Mouse (Mus musculus): ENCODE results near the gene Rasgrp2. TPM values are rescaled to one million over a fixed set of nuclear protein-coding genes. Genes with fewer than 3 reads are reported as not detected.

Rasgrp2 gene
- 100 to 1,000 TPM; 128 to 133 TPM for polyA plus RNA-seq (2017; shearing (Covaris generic))

- peak; percentile 67 for ATAC-seq
These were observed at the start of gene Rasgrp2 for GRCm38 (mm10) chr19:6399285-6400095. Rasgrp2 (plus strand) TSS chr19:6399340.

GRCm38 (mm10) chr19:6351431-6352106, 47.6 kb upstream of the Rasgrp2 start:
- no peak for ATAC-seq

- no peak for ATAC-seq
These were observed 47.0 kb upstream of the Rasgrp2 start for GRCm38 (mm10) chr19:6352107-6352505.

GRCm38 (mm10) chr19:6354030-6354429, 45.1 kb upstream of the Rasgrp2 start:
- ATAC-seq, result no peak

GRCm38 (mm10) chr19:6361291-6361690, 37.8 kb upstream of the Rasgrp2 start:
- no peak for ATAC-seq

- ATAC-seq, result peak; percentile 74
These were observed 36.1 kb upstream of the Rasgrp2 start for GRCm38 (mm10) chr19:6363091-6363410.

- ATAC-seq, result peak; percentile 85
These were observed 35.5 kb upstream of the Rasgrp2 start, which contains the start of gene Sf1 for GRCm38 (mm10) chr19:6363411-6364240. Sf1 (plus strand) TSS chr19:6363690.

GRCm38 (mm10) chr19:6364317-6364725, 34.8 kb upstream of the Rasgrp2 start:
- no peak for ATAC-seq

GRCm38 (mm10) chr19:6364842-6365241, 34.3 kb upstream of the Rasgrp2 start:
- ATAC-seq, result no peak

- no peak for ATAC-seq
These were observed 29.0 kb upstream of the Rasgrp2 start for GRCm38 (mm10) chr19:6370175-6370574.

GRCm38 (mm10) chr19:6372433-6372832, 26.7 kb upstream of the Rasgrp2 start:
- ATAC-seq, result no peak

- peak; percentile 28 for ATAC-seq
These were observed 25.4 kb upstream of the Rasgrp2 start for GRCm38 (mm10) chr19:6373539-6374400.

- ATAC-seq, result no peak
These were observed 24.6 kb upstream of the Rasgrp2 start for GRCm38 (mm10) chr19:6374571-6374970.

- ATAC-seq, result no peak
These were observed 23.5 kb upstream of the Rasgrp2 start for GRCm38 (mm10) chr19:6375423-6376254.

GRCm38 (mm10) chr19:6376255-6376564, 22.9 kb upstream of the Rasgrp2 start:
- no peak for ATAC-seq

- no peak for ATAC-seq
These were observed 22.5 kb upstream of the Rasgrp2 start for GRCm38 (mm10) chr19:6376643-6377042.

- no peak for ATAC-seq
These were observed 21.7 kb upstream of the Rasgrp2 start for GRCm38 (mm10) chr19:6377327-6378040.

GRCm38 (mm10) chr19:6380411-6381166, 18.6 kb upstream of the Rasgrp2 start:
- ATAC-seq, result no peak

- no peak for ATAC-seq
These were observed 17.9 kb upstream of the Rasgrp2 start for GRCm38 (mm10) chr19:6381238-6381637.

Measured in activated CD4-positive, CD25-positive, alpha-beta regulatory T cell, adult 4 months (primary cell).